Mouse (Mus musculus) liver, embryonic 12.5 days (tissue): ENCODE results near the gene Zbtb49. TPM values are rescaled to one million over a fixed set of nuclear protein-coding genes. Genes with fewer than 3 reads are reported as not detected.

Experiments
- ATAC-seq: fragments of 200-750 bp; cut with Nextera tagmentation; 2 replicates; pipeline ENCODE4 v1.8.0; 2017; ENCODE audit warnings: moderate number of reproducible peaks, mild to moderate bottlenecking, moderate library complexity
- H3K27ac ChIP-seq: fragments of 300-500 bp; sonication (generic); 2 replicates; pipeline ENCODE4 v1.5.1; 2016; ENCODE audit warnings: mild to moderate bottlenecking
- H3K27me3 ChIP-seq: fragments of 300-500 bp; sonication (generic); replicated peaks from 2 replicates; pipeline ENCODE4 v1.6.1; 2016; ENCODE audit warnings: mild to moderate bottlenecking, moderate library complexity
- H3K36me3 ChIP-seq: fragments of 300-500 bp; sonication (generic); 2 replicates; pipeline ENCODE4 v1.6.1; 2016; ENCODE audit warnings: mild to moderate bottlenecking, moderate library complexity
- H3K4me1 ChIP-seq: fragments of 300-500 bp; sonication (generic); 2 replicates; pipeline ENCODE4 v1.6.1; 2016
- H3K4me2 ChIP-seq: fragments of 300-500 bp; sonication (generic); 2 replicates; pipeline ENCODE4 v1.6.1; 2016; ENCODE audit warnings: mild to moderate bottlenecking, moderate library complexity
- H3K4me3 ChIP-seq: fragments of 300-500 bp; sonication (generic); 2 replicates; pipeline ENCODE4 v1.5.1; 2016; ENCODE audit warnings: mild to moderate bottlenecking, moderate library complexity
- H3K9ac ChIP-seq: fragments of 300-500 bp; sonication (generic); 2 replicates; pipeline ENCODE4 v1.6.1; 2016; ENCODE audit warnings: mild to moderate bottlenecking, moderate library complexity
- H3K9me3 ChIP-seq: fragments of 300-500 bp; sonication (generic); replicated peaks from 2 replicates; pipeline ENCODE4 v1.6.1; 2016; ENCODE audit warnings: mild to moderate bottlenecking, moderate library complexity
- WGBS: fragments of 180-500 bp; shearing (Covaris S2); methylation state at CpG from one replicate; pipeline ENCODE4 v1.1.7; 2016; ENCODE audit not compliant: insufficient replicate concordance; 5-methylcytosine and 5-hydroxymethylcytosine counted together
- polyA plus RNA-seq: library from polyadenylated mRNA; unstranded; fragments of >200 nt; fragmentation: Nextera tagmentation; extraction: Ambion mirVana; gene quantifications from 2 replicates; pipeline ENCODE4 v1.2.1, GENCODE M21; 2016

Zbtb49 gene
- polyA plus RNA-seq = 4.4 and 5.4 TPM in 2 replicates

- H3K4me1 ChIP-seq = peaks cover 41% of the 10 kb centered on the region
- no peaks in the 10 kb centered on the region for H3K27me3 ChIP-seq
- WGBS = under 1% methylated on average over 55 of the region's 55 CpGs
- H3K4me2 ChIP-seq = peak within 1 kb of the TSS; percentile 90
- peak within 1 kb of the TSS; percentile 87 for H3K4me3 ChIP-seq
- peaks cover 44% of the 10 kb centered on the region for H3K36me3 ChIP-seq
- H3K9ac ChIP-seq = peak within 1 kb of the TSS; percentile 84
- ATAC-seq = peak; percentile 90
- H3K9me3 ChIP-seq = no peaks in the 10 kb centered on the region
- H3K27ac ChIP-seq = peak within 1 kb of the TSS; percentile 65
Measured at GRCm38 (mm10) chr5:38220328-38220912, at the start of gene Zbtb49, which contains the start of gene Lyar. Zbtb49 (minus strand) TSS chr5:38220457. Lyar (plus strand) TSS chr5:38220470.

- Histone ChIP-seq H3K36me3 (peaks cover 35% of the 10 kb centered on the region), H3K27me3 (no peaks in the 10 kb centered on the region; the same call in 1 of the 2 replicates), H3K4me1 (peaks cover 8% of the 10 kb centered on the region), H3K4me2 (peak within 1 kb of the TSS; percentile 80), H3K4me3 (peak within 1 kb of the TSS; percentile 75), H3K9ac (peak within 1 kb of the TSS; percentile 74), H3K27ac (peak within 1 kb of the TSS; percentile 78), H3K9me3 (no peaks in the 10 kb centered on the region)
- ATAC-seq = peak; percentile 76
- WGBS = under 1% methylated on average over 40 of the region's 40 CpGs
Measured at GRCm38 (mm10) chr5:38260107-38260682, 39.9 kb upstream of the Zbtb49 start, which contains the start of gene Tmem128. Tmem128 (plus strand) TSS chr5:38260185.

- WGBS = 31% methylated on average over 9 of the region's 9 CpGs
- H3K4me1 ChIP-seq = peaks cover 8% of the 10 kb centered on the region
- peak overlapping the region; percentile 78 for H3K27ac ChIP-seq
- ATAC-seq = no peak; the same call in none of the 2 replicates
- H3K4me2 ChIP-seq = peak overlapping the region; percentile 80
- H3K4me3 ChIP-seq = peak overlapping the region; percentile 75
- peak overlapping the region; percentile 74 for H3K9ac ChIP-seq
- H3K27me3 ChIP-seq = no peaks in the 10 kb centered on the region; the same call in 1 of the 2 replicates
- peaks cover 29% of the 10 kb centered on the region for H3K36me3 ChIP-seq
- H3K9me3 ChIP-seq = no peaks in the 10 kb centered on the region
Measured at GRCm38 (mm10) chr5:38259455-38260106, 39.3 kb upstream of the Zbtb49 start.

GRCm38 (mm10) chr5:38258773-38259146 is 38.5 kb upstream of the Zbtb49 start:
- H3K4me1 ChIP-seq = peaks cover 8% of the 10 kb centered on the region
- H3K27ac ChIP-seq = no peak overlapping the region
- no peaks in the 10 kb centered on the region for H3K9me3 ChIP-seq
- ATAC-seq = no peak
- no peak overlapping the region for H3K4me3 ChIP-seq
- no peak overlapping the region for H3K9ac ChIP-seq
- H3K27me3 ChIP-seq = no peaks in the 10 kb centered on the region; the same call in 1 of the 2 replicates
- peaks cover 21% of the 10 kb centered on the region for H3K36me3 ChIP-seq
- no peak overlapping the region for H3K4me2 ChIP-seq
- WGBS = 78% methylated on average over 5 of the region's 5 CpGs

- Histone ChIP-seq H3K27me3 (no peaks in the 10 kb centered on the region; the same call in 1 of the 2 replicates), H3K27ac (no peak overlapping the region), H3K36me3 (peaks cover 15% of the 10 kb centered on the region), H3K4me2 (no peak overlapping the region), H3K9ac (no peak overlapping the region), H3K4me1 (peaks cover 8% of the 10 kb centered on the region), H3K4me3 (no peak overlapping the region), H3K9me3 (no peaks in the 10 kb centered on the region)
- 77% methylated on average over 8 of the region's 8 CpGs for WGBS
- no peak for ATAC-seq
Measured at GRCm38 (mm10) chr5:38258034-38258772, 37.9 kb upstream of the Zbtb49 start.

- ATAC-seq = no peak
- H3K36me3 ChIP-seq = no peaks in the 10 kb centered on the region
- H3K4me1 ChIP-seq = peaks cover 8% of the 10 kb centered on the region
- no peaks in the 10 kb centered on the region; the same call in 1 of the 2 replicates for H3K27me3 ChIP-seq
- H3K9me3 ChIP-seq = no peaks in the 10 kb centered on the region
- H3K4me2 ChIP-seq = no peak overlapping the region
- no peak overlapping the region for H3K4me3 ChIP-seq
- H3K9ac ChIP-seq = no peak overlapping the region
- no peak overlapping the region for H3K27ac ChIP-seq
- WGBS = 69% methylated on average over 1 of the region's 1 CpGs
Measured at GRCm38 (mm10) chr5:38256551-38256950, 36.3 kb upstream of the Zbtb49 start.

GRCm38 (mm10) chr5:38255644-38256043 is 35.4 kb upstream of the Zbtb49 start:
- 9% methylated on average over 3 of the region's 3 CpGs for WGBS
- Histone ChIP-seq H3K9ac (no peak overlapping the region), H3K9me3 (no peaks in the 10 kb centered on the region), H3K4me1 (no peaks in the 10 kb centered on the region; the same call in 1 of the 2 replicates), H3K27ac (no peak overlapping the region), H3K4me2 (no peak overlapping the region), H3K36me3 (no peaks in the 10 kb centered on the region), H3K4me3 (no peak overlapping the region), H3K27me3 (no peaks in the 10 kb centered on the region; the same call in 1 of the 2 replicates)
- ATAC-seq = no peak

GRCm38 (mm10) chr5:38255195-38255594 is 34.9 kb upstream of the Zbtb49 start:
- Histone ChIP-seq H3K4me3 (no peak overlapping the region), H3K36me3 (no peaks in the 10 kb centered on the region), H3K4me2 (no peak overlapping the region), H3K4me1 (no peaks in the 10 kb centered on the region; the same call in 1 of the 2 replicates), H3K9ac (no peak overlapping the region), H3K9me3 (no peaks in the 10 kb centered on the region), H3K27ac (no peak overlapping the region), H3K27me3 (no peaks in the 10 kb centered on the region; the same call in 1 of the 2 replicates)
- 30% methylated on average over 4 of the region's 4 CpGs for WGBS
- no peak for ATAC-seq

GRCm38 (mm10) chr5:38241966-38242365 is 21.7 kb upstream of the Zbtb49 start:
- Histone ChIP-seq H3K9ac (no peak overlapping the region), H3K4me2 (no peak overlapping the region), H3K9me3 (no peaks in the 10 kb centered on the region), H3K27ac (no peak overlapping the region), H3K4me1 (no peaks in the 10 kb centered on the region), H3K4me3 (no peak overlapping the region), H3K36me3 (no peaks in the 10 kb centered on the region), H3K27me3 (no peaks in the 10 kb centered on the region)
- no peak for ATAC-seq
- 77% methylated on average over 6 of the region's 6 CpGs for WGBS

- no peak overlapping the region for H3K4me3 ChIP-seq
- 77% methylated on average over 3 of the region's 3 CpGs for WGBS
- no peak for ATAC-seq
Measured at GRCm38 (mm10) chr5:38241473-38241834, 21.2 kb upstream of the Zbtb49 start.

GRCm38 (mm10) chr5:38240727-38241472 is 20.6 kb upstream of the Zbtb49 start:
- no peaks in the 10 kb centered on the region for H3K4me1 ChIP-seq
- peaks cover 5% of the 10 kb centered on the region for H3K36me3 ChIP-seq
- no peak overlapping the region for H3K27ac ChIP-seq
- no peak overlapping the region for H3K4me3 ChIP-seq
- H3K9me3 ChIP-seq = no peaks in the 10 kb centered on the region
- 57% methylated on average over 5 of the region's 5 CpGs for whole genome bisulfite sequencing
- ATAC-seq = no peak
- no peak overlapping the region for H3K9ac ChIP-seq
- H3K4me2 ChIP-seq = no peak overlapping the region
- H3K27me3 ChIP-seq = no peaks in the 10 kb centered on the region

More at GRCm38 (mm10) chr5:38241473-38241834, 21.2 kb upstream of the Zbtb49 start:
- no peak overlapping the region for H3K4me2 ChIP-seq
- H3K4me1 ChIP-seq = no peaks in the 10 kb centered on the region
- no peaks in the 10 kb centered on the region for H3K9me3 ChIP-seq
- H3K36me3 ChIP-seq = no peaks in the 10 kb centered on the region; the same call in 1 of the 2 replicates
- no peak overlapping the region for H3K27ac ChIP-seq
- no peaks in the 10 kb centered on the region for H3K27me3 ChIP-seq
- H3K9ac ChIP-seq = no peak overlapping the region
